Mouse (Mus musculus) stomach, embryonic 15.5 days (tissue): ENCODE results near the gene A730071L15Rik. TPM values are rescaled to one million over a fixed set of nuclear protein-coding genes. Genes with fewer than 3 reads are reported as not detected.

Experiments
- ATAC-seq: fragments of 200-750 bp; cut with Nextera tagmentation; 2 replicates; pipeline ENCODE4 v1.8.0; 2017; ENCODE audit warnings: low read depth, moderate number of reproducible peaks, moderate TSS enrichment; ENCODE audit not compliant: insufficient read depth, low FRiP score
- H3K27ac ChIP-seq: fragments of 300-500 bp; sonication (generic); 2 replicates; pipeline ENCODE4 v1.5.1; 2015; ENCODE audit warnings: mild to moderate bottlenecking, inconsistent platforms
- H3K27me3 ChIP-seq: fragments of 300-500 bp; sonication (generic); replicated peaks from 2 replicates; pipeline ENCODE4 v1.6.1; 2015; ENCODE audit warnings: inconsistent platforms
- H3K36me3 ChIP-seq: fragments of 300-500 bp; sonication (generic); 2 replicates; pipeline ENCODE4 v1.6.1; 2015; ENCODE audit warnings: inconsistent platforms
- H3K4me1 ChIP-seq: fragments of 300-500 bp; sonication (generic); 2 replicates; pipeline ENCODE4 v1.6.1; 2015; ENCODE audit warnings: inconsistent platforms
- H3K4me2 ChIP-seq: fragments of 300-500 bp; sonication (generic); 2 replicates; pipeline ENCODE4 v1.6.1; 2015; ENCODE audit warnings: mild to moderate bottlenecking, inconsistent platforms
- H3K4me3 ChIP-seq: fragments of 300-500 bp; sonication (generic); replicated peaks from 2 replicates; pipeline ENCODE4 v1.5.1; 2015; ENCODE audit warnings: inconsistent platforms
- H3K9ac ChIP-seq: fragments of 300-500 bp; sonication (generic); 2 replicates; pipeline ENCODE4 v1.6.1; 2015; ENCODE audit warnings: inconsistent platforms
- H3K9me3 ChIP-seq: fragments of 300-500 bp; sonication (generic); 2 replicates; pipeline ENCODE4 v1.6.1; 2016; ENCODE audit warnings: inconsistent platforms
- WGBS: fragments of 180-500 bp; shearing (Covaris S2); methylation state at CpG from one replicate; pipeline ENCODE4 v1.1.7; 2015; 5-methylcytosine and 5-hydroxymethylcytosine counted together
- polyA plus RNA-seq: library from polyadenylated mRNA; unstranded; fragments of >200 nt; fragmentation: Nextera tagmentation; extraction: Ambion mirVana; gene quantifications from 2 replicates; pipeline ENCODE4 v1.2.1, GENCODE M21; 2015

The A730071L15Rik gene
- polyA plus RNA-seq, 1 experiment from 2014 or later, result 0.51 TPM

- no peak for ATAC-seq
Measured at GRCm38 (mm10) chr11:6187399-6187798, 12.4 kb upstream of the A730071L15Rik start.

GRCm38 (mm10) chr11:6187878-6188277 is 12.0 kb upstream of the A730071L15Rik start:
- 6% methylated on average over 2 of the region's 2 CpGs for WGBS
- Histone ChIP-seq H3K4me3 (no peak overlapping the region), H3K9ac (no peak overlapping the region), H3K4me1 (no peaks in the 10 kb centered on the region; the same call in 1 of the 2 replicates), H3K4me2 (no peak overlapping the region), H3K27ac (no peak overlapping the region), H3K36me3 (0 out of 2 replicates have a peak, but pooled peaks cover under 1% of the 10 kb centered on the region), H3K27me3 (no peaks in the 10 kb centered on the region), H3K9me3 (no peaks in the 10 kb centered on the region)
- ATAC-seq, result 0 out of 2 replicates have a peak, but pooled peaks have one; percentile 35

More at GRCm38 (mm10) chr11:6187399-6187798, 12.4 kb upstream of the A730071L15Rik start:
- Histone ChIP-seq H3K27ac (no peak overlapping the region), H3K4me3 (no peak overlapping the region), H3K4me1 (no peaks in the 10 kb centered on the region; the same call in 1 of the 2 replicates), H3K9ac (no peak overlapping the region), H3K9me3 (no peaks in the 10 kb centered on the region), H3K36me3 (no peaks in the 10 kb centered on the region), H3K4me2 (no peak overlapping the region), H3K27me3 (no peaks in the 10 kb centered on the region)
- WGBS, result 87% methylated on average over 3 of the region's 3 CpGs

- no peak overlapping the region for H3K27ac ChIP-seq
- no peak overlapping the region for H3K4me3 ChIP-seq
- no peak overlapping the region for H3K9ac ChIP-seq
- peaks cover 4% of the 10 kb centered on the region; the same call in 1 of the 2 replicates for H3K36me3 ChIP-seq
- ATAC-seq, result no peak
- 87% methylated on average over 8 of the region's 8 CpGs for WGBS
- H3K9me3 ChIP-seq, result no peaks in the 10 kb centered on the region
- no peaks in the 10 kb centered on the region for H3K27me3 ChIP-seq
- no peak overlapping the region for H3K4me2 ChIP-seq
- H3K4me1 ChIP-seq, result peaks cover 16% of the 10 kb centered on the region
Measured at GRCm38 (mm10) chr11:6196780-6197179, 3.0 kb upstream of the A730071L15Rik start.

- no peaks in the 10 kb centered on the region for H3K36me3 ChIP-seq
- no peak for ATAC-seq
- 82% methylated on average over 4 of the region's 4 CpGs for WGBS
- H3K9me3 ChIP-seq, result no peaks in the 10 kb centered on the region
- H3K9ac ChIP-seq, result no peak overlapping the region
- H3K27ac ChIP-seq, result no peak overlapping the region
- peak overlapping the region; percentile 88 for H3K4me3 ChIP-seq
- H3K4me1 ChIP-seq, result peaks cover 16% of the 10 kb centered on the region
- H3K27me3 ChIP-seq, result no peaks in the 10 kb centered on the region
- H3K4me2 ChIP-seq, result peak overlapping the region; percentile 89
Measured at GRCm38 (mm10) chr11:6198449-6198848, 1.4 kb upstream of the A730071L15Rik start.

- under 1% methylated on average over 39 of the region's 39 CpGs for WGBS
- Histone ChIP-seq H3K4me3 (peak within 1 kb of the TSS; percentile 88), H3K4me1 (peaks cover 16% of the 10 kb centered on the region), H3K36me3 (no peaks in the 10 kb centered on the region), H3K4me2 (peak within 1 kb of the TSS; percentile 89), H3K27ac (peak within 1 kb of the TSS; percentile 95), H3K27me3 (no peaks in the 10 kb centered on the region), H3K9me3 (no peaks in the 10 kb centered on the region), H3K9ac (peak within 1 kb of the TSS; percentile 88)
- ATAC-seq, result peak; percentile 96
Measured at GRCm38 (mm10) chr11:6200087-6200569, 299 bp downstream of the A730071L15Rik start, which contains the start of gene Nudcd3. Gene Nudcd3, minus strand, starts transcription at chr11:6200415.

- WGBS, result 24% methylated on average over 9 of the region's 9 CpGs
- Histone ChIP-seq H3K27ac (peak overlapping the region; percentile 95), H3K4me1 (peaks cover 16% of the 10 kb centered on the region), H3K9me3 (no peaks in the 10 kb centered on the region), H3K4me3 (peak overlapping the region; percentile 88), H3K27me3 (no peaks in the 10 kb centered on the region), H3K9ac (no peak overlapping the region), H3K36me3 (no peaks in the 10 kb centered on the region), H3K4me2 (peak overlapping the region; percentile 89)
- ATAC-seq, result no peak
Measured at GRCm38 (mm10) chr11:6200570-6200969, 741 bp downstream of the A730071L15Rik start.

- Histone ChIP-seq H3K4me3 (no peak overlapping the region), H3K9ac (no peak overlapping the region), H3K27me3 (no peaks in the 10 kb centered on the region), H3K4me2 (no peak overlapping the region), H3K9me3 (no peaks in the 10 kb centered on the region), H3K27ac (no peak overlapping the region), H3K4me1 (no peaks in the 10 kb centered on the region), H3K36me3 (no peaks in the 10 kb centered on the region)
- 84% methylated on average over 2 of the region's 2 CpGs for WGBS
- ATAC-seq, result no peak
Measured at GRCm38 (mm10) chr11:6207090-6207489, 7.3 kb downstream of the A730071L15Rik start.

- WGBS, result 76% methylated on average over 1 of the region's 1 CpGs
- H3K4me2 ChIP-seq, result no peak overlapping the region
Measured at GRCm38 (mm10) chr11:6208158-6208557, 8.3 kb downstream of the A730071L15Rik start.

GRCm38 (mm10) chr11:6216834-6217233 is 17.0 kb downstream of the A730071L15Rik start:
- no peaks in the 10 kb centered on the region for H3K4me1 ChIP-seq
- no peaks in the 10 kb centered on the region for H3K9me3 ChIP-seq
- H3K4me3 ChIP-seq, result no peak overlapping the region
- no peaks in the 10 kb centered on the region for H3K27me3 ChIP-seq
- H3K9ac ChIP-seq, result no peak overlapping the region
- no peak for ATAC-seq
- no peaks in the 10 kb centered on the region for H3K36me3 ChIP-seq
- no peak overlapping the region for H3K4me2 ChIP-seq
- no peak overlapping the region for H3K27ac ChIP-seq
- 51% methylated on average over 3 of the region's 3 CpGs for WGBS

More at GRCm38 (mm10) chr11:6208158-6208557, 8.3 kb downstream of the A730071L15Rik start:
- ATAC-seq, result no peak
- Histone ChIP-seq H3K4me1 (no peaks in the 10 kb centered on the region), H3K9me3 (no peaks in the 10 kb centered on the region), H3K36me3 (no peaks in the 10 kb centered on the region), H3K27me3 (no peaks in the 10 kb centered on the region), H3K27ac (no peak overlapping the region), H3K4me3 (no peak overlapping the region), H3K9ac (no peak overlapping the region)

- Histone ChIP-seq H3K9me3 (no peaks in the 10 kb centered on the region), H3K4me1 (no peaks in the 10 kb centered on the region), H3K36me3 (no peaks in the 10 kb centered on the region), H3K27me3 (no peaks in the 10 kb centered on the region), H3K27ac (no peak overlapping the region), H3K4me2 (no peak overlapping the region), H3K4me3 (no peak overlapping the region), H3K9ac (no peak overlapping the region)
- WGBS, result 85% methylated on average over 11 of the region's 11 CpGs
- no peak for ATAC-seq
Measured at GRCm38 (mm10) chr11:6218189-6218896, 18.5 kb downstream of the A730071L15Rik start.

- Histone ChIP-seq H3K9ac (no peak overlapping the region), H3K4me3 (no peak overlapping the region), H3K4me1 (no peaks in the 10 kb centered on the region), H3K27me3 (no peaks in the 10 kb centered on the region), H3K4me2 (no peak overlapping the region), H3K36me3 (no peaks in the 10 kb centered on the region), H3K9me3 (no peaks in the 10 kb centered on the region), H3K27ac (no peak overlapping the region)
- ATAC-seq, result no peak
- 85% methylated on average over 6 of the region's 6 CpGs for WGBS
Measured at GRCm38 (mm10) chr11:6219967-6220366, 20.1 kb downstream of the A730071L15Rik start.

- Histone ChIP-seq H3K9ac (no peak overlapping the region), H3K4me3 (no peak overlapping the region), H3K4me2 (no peak overlapping the region), H3K27ac (no peak overlapping the region), H3K4me1 (no peaks in the 10 kb centered on the region), H3K36me3 (no peaks in the 10 kb centered on the region), H3K9me3 (no peaks in the 10 kb centered on the region), H3K27me3 (no peaks in the 10 kb centered on the region)
- WGBS, result 92% methylated on average over 10 of the region's 10 CpGs
- ATAC-seq, result no peak
Measured at GRCm38 (mm10) chr11:6222187-6222586, 22.4 kb downstream of the A730071L15Rik start.
